Mouse (Mus musculus) midbrain, embryonic 16.5 days (tissue): ENCODE data around the gene Ankrd6. TPM values are rescaled to one million over a fixed set of nuclear protein-coding genes. Genes with fewer than 3 reads are reported as not detected.

Source experiments
- ATAC-seq: fragments of 200-750 bp; cut with Nextera tagmentation; 2 replicates; pipeline ENCODE4 v1.8.0; 2017; ENCODE audit warnings: moderate TSS enrichment
- H3K27ac ChIP-seq: fragments of 300-500 bp; sonication (generic); 2 replicates; pipeline ENCODE4 v1.5.1; 2014; ENCODE audit warnings: mild to moderate bottlenecking, low read length, mixed read lengths
- H3K27me3 ChIP-seq: fragments of 300-500 bp; sonication (generic); 2 replicates; pipeline ENCODE4 v1.6.1; 2014; ENCODE audit warnings: low read depth, low read length, mixed read lengths; ENCODE audit not compliant: control insufficient read depth, insufficient read depth
- H3K36me3 ChIP-seq: fragments of 300-500 bp; sonication (generic); 2 replicates; pipeline ENCODE4 v1.6.1; 2014; ENCODE audit warnings: mild to moderate bottlenecking, low read length, moderate library complexity, mixed read lengths; ENCODE audit not compliant: control insufficient read depth, insufficient read depth
- H3K4me1 ChIP-seq: fragments of 300-500 bp; sonication (generic); 2 replicates; pipeline ENCODE4 v1.6.1; 2014; ENCODE audit warnings: mild to moderate bottlenecking, low read length, mixed read lengths; ENCODE audit not compliant: control insufficient read depth, insufficient read depth
- H3K4me2 ChIP-seq: fragments of 300-500 bp; sonication (generic); 2 replicates; pipeline ENCODE4 v1.6.1; 2014; ENCODE audit warnings: mild to moderate bottlenecking, low read length, mixed read lengths
- H3K4me3 ChIP-seq: fragments of 300-500 bp; sonication (generic); 2 replicates; pipeline ENCODE4 v1.5.1; 2014; ENCODE audit warnings: low read depth, mild to moderate bottlenecking, low read length, moderate library complexity, mixed read lengths
- H3K9ac ChIP-seq: fragments of 300-500 bp; sonication (generic); 2 replicates; pipeline ENCODE4 v1.6.1; 2014; ENCODE audit warnings: low read depth, low read length, mixed read lengths
- H3K9me3 ChIP-seq: fragments of 300-500 bp; sonication (generic); replicated peaks from 2 replicates; pipeline ENCODE4 v1.6.1; 2014; ENCODE audit warnings: mild to moderate bottlenecking, low read length, mixed read lengths; ENCODE audit not compliant: control insufficient read depth, poor library complexity, severe bottlenecking
- WGBS: fragments of 180-500 bp; shearing (Covaris S2); extraction: QIAGEN DNeasy Blood & Tissue Kit; methylation state at CpG from one replicate; pipeline ENCODE4 v1.1.7; 2014; 5-methylcytosine and 5-hydroxymethylcytosine counted together
- polyA plus RNA-seq: library from polyadenylated mRNA; unstranded; fragments of >200 nt; fragmentation: Nextera tagmentation; extraction: Ambion mirVana; gene quantifications from 2 replicates; pipeline ENCODE4 v1.2.1, GENCODE M21; 2015

Gene Ankrd6
- polyA plus RNA-seq, 1 experiment from 2014 or later, result 35.7 TPM

- 85% methylated on average over 3 of the region's 3 CpGs for WGBS
- Histone ChIP-seq H3K36me3 (no peaks in the 10 kb centered on the region), H3K4me1 (no peaks in the 10 kb centered on the region), H3K4me3 (no peak overlapping the region), H3K9me3 (no peaks in the 10 kb centered on the region), H3K27ac (no peak overlapping the region), H3K27me3 (no peaks in the 10 kb centered on the region), H3K9ac (no peak overlapping the region), H3K4me2 (no peak overlapping the region)
- no peak for ATAC-seq
These were observed 10.8 kb upstream of the Ankrd6 start for GRCm38 (mm10) chr4:32961394-32961793.

GRCm38 (mm10) chr4:32956423-32956822, 5.8 kb upstream of the Ankrd6 start:
- Histone ChIP-seq H3K9ac (no peak overlapping the region), H3K4me3 (no peak overlapping the region), H3K27ac (no peak overlapping the region), H3K36me3 (no peaks in the 10 kb centered on the region), H3K9me3 (no peaks in the 10 kb centered on the region; the same call in 1 of the 2 replicates), H3K4me2 (no peak overlapping the region), H3K4me1 (peaks cover 7% of the 10 kb centered on the region), H3K27me3 (no peaks in the 10 kb centered on the region)
- no peak for ATAC-seq
- 36% methylated on average over 2 of the region's 2 CpGs for WGBS

- Histone ChIP-seq H3K4me1 (peaks cover 17% of the 10 kb centered on the region), H3K4me3 (no peak overlapping the region), H3K36me3 (no peaks in the 10 kb centered on the region), H3K27me3 (no peaks in the 10 kb centered on the region), H3K4me2 (no peak overlapping the region), H3K9me3 (no peaks in the 10 kb centered on the region; the same call in 1 of the 2 replicates), H3K27ac (no peak overlapping the region), H3K9ac (no peak overlapping the region)
- WGBS, result 29% methylated on average over 7 of the region's 7 CpGs
- no peak for ATAC-seq
These were observed 2.0 kb upstream of the Ankrd6 start for GRCm38 (mm10) chr4:32952681-32953080.

- Histone ChIP-seq H3K4me2 (peak overlapping the region; percentile 94), H3K36me3 (no peaks in the 10 kb centered on the region), H3K9me3 (no peaks in the 10 kb centered on the region; the same call in 1 of the 2 replicates), H3K9ac (peak overlapping the region; percentile 77), H3K4me3 (peak overlapping the region; percentile 77), H3K27me3 (no peaks in the 10 kb centered on the region), H3K4me1 (peaks cover 18% of the 10 kb centered on the region), H3K27ac (no peak overlapping the region)
- WGBS, result 6% methylated on average over 34 of the region's 34 CpGs
- ATAC-seq, result peak; percentile 70
These were observed 647 bp upstream of the Ankrd6 start for GRCm38 (mm10) chr4:32951035-32951940.

GRCm38 (mm10) chr4:32948696-32949095, 1.9 kb downstream of the Ankrd6 start:
- Histone ChIP-seq H3K9me3 (no peaks in the 10 kb centered on the region; the same call in 1 of the 2 replicates), H3K4me2 (no peak overlapping the region; the same call in 1 of the 2 replicates), H3K27me3 (no peaks in the 10 kb centered on the region), H3K36me3 (no peaks in the 10 kb centered on the region), H3K4me3 (no peak overlapping the region), H3K27ac (no peak overlapping the region), H3K9ac (no peak overlapping the region), H3K4me1 (peaks cover 18% of the 10 kb centered on the region)
- WGBS, result 37% methylated on average over 10 of the region's 10 CpGs
- no peak for ATAC-seq

DNA sequence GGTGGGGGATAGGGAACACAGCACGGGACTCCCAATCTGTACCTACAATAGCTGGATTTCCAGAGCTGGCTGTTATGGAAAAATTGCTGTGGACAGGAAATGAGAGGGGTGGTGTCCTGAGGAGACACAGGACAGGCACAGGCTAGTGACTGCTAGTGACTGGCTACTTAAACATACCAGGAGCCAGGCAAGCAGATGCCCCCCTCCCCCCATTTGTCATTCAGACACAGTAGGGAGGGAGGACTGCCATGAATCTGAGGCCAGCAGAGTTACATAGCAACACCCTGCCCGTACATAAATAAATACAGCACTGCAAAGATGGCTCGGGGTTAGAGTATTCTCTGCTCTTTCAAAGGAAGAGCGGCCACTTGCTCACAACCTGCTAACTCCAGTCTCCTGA, 3.0 kb downstream of the Ankrd6 start:
- ATAC-seq, result no peak
- WGBS, result 26% methylated on average over 4 of the region's 4 CpGs
- Histone ChIP-seq H3K9me3 (no peaks in the 10 kb centered on the region; the same call in 1 of the 2 replicates), H3K27ac (no peak overlapping the region), H3K4me1 (peaks cover 18% of the 10 kb centered on the region), H3K36me3 (no peaks in the 10 kb centered on the region), H3K4me2 (no peak overlapping the region), H3K9ac (peak overlapping the region; percentile 10; the same call in 1 of the 2 replicates), H3K27me3 (no peaks in the 10 kb centered on the region), H3K4me3 (no peak overlapping the region)

- H3K4me1 ChIP-seq, result no peaks in the 10 kb centered on the region
- WGBS, result 45% methylated on average over 4 of the region's 4 CpGs
- no peaks in the 10 kb centered on the region for H3K36me3 ChIP-seq
- H3K9ac ChIP-seq, result no peak overlapping the region
- no peak overlapping the region for H3K4me3 ChIP-seq
- H3K4me2 ChIP-seq, result no peak overlapping the region
- no peak for ATAC-seq
- no peaks in the 10 kb centered on the region for H3K9me3 ChIP-seq
- H3K27me3 ChIP-seq, result no peaks in the 10 kb centered on the region
- H3K27ac ChIP-seq, result no peak overlapping the region
These were observed 9.7 kb downstream of the Ankrd6 start for GRCm38 (mm10) chr4:32940984-32941383.

GRCm38 (mm10) chr4:32939964-32940363, 10.7 kb downstream of the Ankrd6 start:
- no peak overlapping the region for H3K4me2 ChIP-seq
- no peaks in the 10 kb centered on the region for H3K27me3 ChIP-seq
- WGBS, result 50% methylated on average over 5 of the region's 5 CpGs
- no peaks in the 10 kb centered on the region for H3K36me3 ChIP-seq
- H3K9ac ChIP-seq, result no peak overlapping the region
- H3K9me3 ChIP-seq, result no peaks in the 10 kb centered on the region
- peak overlapping the region; percentile 13; the same call in 1 of the 2 replicates for H3K27ac ChIP-seq
- H3K4me3 ChIP-seq, result no peak overlapping the region
- H3K4me1 ChIP-seq, result no peaks in the 10 kb centered on the region
- no peak for ATAC-seq

DNA sequence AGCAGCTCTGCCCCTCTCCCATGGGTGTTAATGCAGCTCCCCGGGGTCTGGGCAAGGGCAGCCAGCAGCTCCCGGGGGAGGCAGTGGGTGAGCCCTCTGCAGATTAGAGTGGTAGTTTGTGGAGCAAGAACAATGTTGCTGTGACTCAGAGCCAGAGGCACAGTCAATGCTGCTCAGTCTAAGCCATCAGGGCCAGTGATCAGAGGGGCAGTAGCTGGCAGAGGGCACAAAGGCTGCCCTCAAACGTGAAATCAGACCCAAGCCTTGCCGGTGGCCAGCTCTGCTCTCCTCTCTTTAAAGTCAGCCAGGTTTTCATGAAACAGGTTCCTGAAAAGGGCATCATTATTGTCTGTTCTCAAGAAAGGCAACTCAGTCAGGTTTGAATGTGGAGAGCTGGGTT, 11.1 kb downstream of the Ankrd6 start:
- H3K27ac ChIP-seq, result no peak overlapping the region

More for the DNA sequence above, 11.1 kb downstream of the Ankrd6 start:
- ATAC-seq, result peak; percentile 54; the same call in 1 of the 2 replicates
- H3K27me3 ChIP-seq, result no peaks in the 10 kb centered on the region
- H3K36me3 ChIP-seq, result no peaks in the 10 kb centered on the region
- no peak overlapping the region for H3K4me3 ChIP-seq
- H3K4me1 ChIP-seq, result no peaks in the 10 kb centered on the region
- WGBS, result 27% methylated on average over 4 of the region's 4 CpGs
- no peaks in the 10 kb centered on the region for H3K9me3 ChIP-seq
- H3K9ac ChIP-seq, result no peak overlapping the region
- no peak overlapping the region for H3K4me2 ChIP-seq
